Mouse (Mus musculus) brain, embryonic 14.5 days (tissue): ENCODE measurements around the gene Map7d1.

Source experiments
- CTCF ChIP-seq: fragments of 200-500 bp; IDR thresholded peaks from 2 replicates; pipeline ENCODE4 v1.5.1; 2012; ENCODE audit warnings: inconsistent platforms, mild to moderate bottlenecking, moderate library complexity, borderline replicate concordance; ENCODE audit not compliant: insufficient read depth, insufficient read length; ENCODE audit errors: extremely low read depth
- POLR2A ChIP-seq: fragments of 200-500 bp; IDR thresholded peaks from 2 replicates; pipeline ENCODE4 v1.6.1; 2012; ENCODE audit warnings: mild to moderate bottlenecking, inconsistent platforms, borderline replicate concordance; ENCODE audit not compliant: poor library complexity, insufficient read depth, insufficient read length, severe bottlenecking; ENCODE audit errors: extremely low read depth

DNA sequence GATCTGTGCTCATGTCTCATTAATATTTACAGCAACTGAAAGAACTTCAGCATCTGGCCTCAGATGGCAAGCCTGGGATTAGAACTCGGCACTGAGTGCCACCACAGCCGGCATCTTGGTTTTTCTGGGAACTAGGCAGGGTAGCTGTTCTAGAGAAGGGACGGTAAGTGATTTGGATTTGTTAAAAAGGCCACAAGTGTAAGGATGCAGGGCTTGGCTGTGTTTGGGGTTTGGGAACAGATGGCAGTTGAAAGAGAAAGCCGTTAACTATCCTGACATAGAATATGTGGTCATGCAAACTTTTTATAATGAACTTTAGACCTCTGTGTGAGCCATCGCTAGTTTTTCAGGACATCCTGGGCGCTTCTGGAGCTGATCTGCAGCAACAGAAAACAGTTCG, 5.5 kb upstream of the Map7d1 start:
- no peak for TF ChIP-seq CTCF
- TF ChIP-seq POLR2A, result no peak
